Mouse (Mus musculus): ENCODE measurements around the gene Arxes1. TPM values are rescaled to one million over a fixed set of nuclear protein-coding genes. Genes with fewer than 3 reads are reported as not detected.

Arxes1 gene
- total RNA-seq, 2 experiments from 2014 or later = not detected

Other genes starting within 250 kb of the Arxes1 start
- 1 to 10 TPM; 2.3 to 5.3 TPM for gene Bhlhb9, start 235.8 kb upstream of the Arxes1 start, total RNA-seq (2021)
- gene Gprasp2, start 194.3 kb upstream of the Arxes1 start, total RNA-seq (2021) = 1 to 10 TPM in 1 of 2 experiments, under 1 TPM in 1; 0.72 to 1.9 TPM
- 1 to 10 TPM in 1 of 2 experiments, under 1 TPM in 1; 0.33 to 1.0 TPM for gene Arxes2, start 39.5 kb upstream of the Arxes1 start, total RNA-seq (2021)
- gene Bex2, start 34.9 kb downstream of the Arxes1 start, total RNA-seq (2021) = not detected
- gene Nxf3, start 51.9 kb downstream of the Arxes1 start, total RNA-seq (2021) = not detected
- gene Bex4, start 105.6 kb downstream of the Arxes1 start, total RNA-seq (2021) = not detected
- 10 to 100 TPM; 13.5 to 13.6 TPM for gene Tceal8, start 139.0 kb downstream of the Arxes1 start, total RNA-seq (2021)
- 10 to 100 TPM; 30.0 to 50.9 TPM for gene Tceal5, start 170.5 kb downstream of the Arxes1 start, total RNA-seq (2021)
- 10 to 100 TPM; 58.2 to 79.9 TPM for gene Tceal7, start 181.4 kb downstream of the Arxes1 start, total RNA-seq (2021)
- gene Bex1, start 182.1 kb downstream of the Arxes1 start, total RNA-seq (2021) = 10 to 100 TPM; 14.3 to 22.9 TPM
- 10 to 100 TPM; 28.6 to 31.1 TPM for gene Tceal9, start 211.7 kb downstream of the Arxes1 start, total RNA-seq (2021)
- gene Bex3, start 236.9 kb downstream of the Arxes1 start, total RNA-seq (2021) = 1 to 10 TPM; 2.4 to 4.3 TPM

Measured in gastrocnemius, postnatal 36 days (tissue).